Mouse (Mus musculus): ENCODE measurements at regions not wholly inside any gene's neighbourhood (a gene's known extent, or its start where the extent isn't known, plus 50 kb on each side); places are given as distances from the start of the nearest gene placed in this dataset.

- no peaks in the 10 kb centered on the region for H3K36me3 ChIP-seq
- no peak overlapping the region for H3K4me3 ChIP-seq (replicated peaks)
- ATAC-seq (ENCODE audit: low FRiP score), result no peak
- H3K4me2 ChIP-seq, result no peak overlapping the region
- no peaks in the 10 kb centered on the region for H3K9me3 ChIP-seq (replicated peaks)
- H3K27me3 ChIP-seq (replicated peaks), result no peaks in the 10 kb centered on the region
- peak overlapping the region; percentile 24; the same call in 1 of the 2 replicates for H3K27ac ChIP-seq (replicated peaks)
- peaks cover 21% of the 10 kb centered on the region for H3K4me1 ChIP-seq
- no peak overlapping the region for H3K9ac ChIP-seq (replicated peaks)
These were observed 98.8 kb upstream of the Pabpc6 start for GRCm38 (mm10) chr17:9768275-9768674.

- no peak overlapping the region for H3K9ac ChIP-seq (replicated peaks)
- 46% methylated on average over 5 of the region's 5 CpGs for WGBS
- H3K4me2 ChIP-seq, result no peak overlapping the region
- no peaks in the 10 kb centered on the region for H3K36me3 ChIP-seq
- H3K4me1 ChIP-seq, result peaks cover 29% of the 10 kb centered on the region
- peak overlapping the region; percentile 86 for H3K27ac ChIP-seq (replicated peaks)
- no peaks in the 10 kb centered on the region for H3K9me3 ChIP-seq (replicated peaks)
- no peak overlapping the region for H3K4me3 ChIP-seq (replicated peaks)
- ATAC-seq (ENCODE audit: low FRiP score), result 0 out of 2 replicates have a peak, but pooled peaks have one; percentile 56
- no peaks in the 10 kb centered on the region for H3K27me3 ChIP-seq (replicated peaks)
These were observed 96.2 kb upstream of the Pabpc6 start for GRCm38 (mm10) chr17:9765680-9766250.

GRCm38 (mm10) chr17:9764701-9765359 is 95.3 kb upstream of the Pabpc6 start:
- peak; percentile 87 for ATAC-seq (ENCODE audit: low FRiP score)
- Histone ChIP-seq H3K9me3 (replicated peaks) (no peaks in the 10 kb centered on the region), H3K36me3 (no peaks in the 10 kb centered on the region), H3K4me2 (peak overlapping the region; percentile 73), H3K4me3 (replicated peaks) (peak overlapping the region; percentile 42), H3K27ac (replicated peaks) (peak overlapping the region; percentile 86), H3K27me3 (replicated peaks) (no peaks in the 10 kb centered on the region), H3K9ac (replicated peaks) (peak overlapping the region; percentile 41), H3K4me1 (peaks cover 29% of the 10 kb centered on the region)
- WGBS, result under 1% methylated on average over 22 of the region's 22 CpGs

- Histone ChIP-seq H3K9me3 (replicated peaks) (no peaks in the 10 kb centered on the region), H3K4me3 (replicated peaks) (peak overlapping the region; percentile 16), H3K27ac (replicated peaks) (peak overlapping the region; percentile 80), H3K27me3 (replicated peaks) (no peaks in the 10 kb centered on the region), H3K9ac (replicated peaks) (peak overlapping the region; percentile 37; the same call in 1 of the 2 replicates), H3K4me1 (peaks cover 34% of the 10 kb centered on the region), H3K36me3 (no peaks in the 10 kb centered on the region), H3K4me2 (peak overlapping the region; percentile 73)
- 4% methylated on average over 9 of the region's 9 CpGs for WGBS
- no peak for ATAC-seq (ENCODE audit: low FRiP score)
These were observed 94.6 kb upstream of the Pabpc6 start for GRCm38 (mm10) chr17:9764041-9764606.

- 12% methylated on average over 9 of the region's 9 CpGs for WGBS
- Histone ChIP-seq H3K4me2 (no peak overlapping the region), H3K27ac (replicated peaks) (peak overlapping the region; percentile 80), H3K9ac (replicated peaks) (0 out of 2 replicates have a peak overlapping the region, but pooled peaks have one; percentile 4), H3K9me3 (replicated peaks) (no peaks in the 10 kb centered on the region), H3K36me3 (no peaks in the 10 kb centered on the region), H3K27me3 (replicated peaks) (no peaks in the 10 kb centered on the region), H3K4me1 (peaks cover 34% of the 10 kb centered on the region), H3K4me3 (replicated peaks) (no peak overlapping the region)
- ATAC-seq (ENCODE audit: low FRiP score), result no peak
These were observed 93.6 kb upstream of the Pabpc6 start for GRCm38 (mm10) chr17:9763110-9763509.

GRCm38 (mm10) chr17:9762436-9762835 is 92.9 kb upstream of the Pabpc6 start:
- no peak for ATAC-seq (ENCODE audit: low FRiP score)
- Histone ChIP-seq H3K27ac (replicated peaks) (peak overlapping the region; percentile 80), H3K9ac (replicated peaks) (no peak overlapping the region), H3K27me3 (replicated peaks) (no peaks in the 10 kb centered on the region), H3K36me3 (no peaks in the 10 kb centered on the region), H3K4me2 (no peak overlapping the region), H3K4me3 (replicated peaks) (no peak overlapping the region), H3K4me1 (peaks cover 34% of the 10 kb centered on the region), H3K9me3 (replicated peaks) (no peaks in the 10 kb centered on the region)
- WGBS, result 29% methylated on average over 7 of the region's 7 CpGs

GRCm38 (mm10) chr17:9760706-9761059 is 91.2 kb upstream of the Pabpc6 start:
- Histone ChIP-seq H3K9me3 (replicated peaks) (no peaks in the 10 kb centered on the region), H3K4me3 (replicated peaks) (no peak overlapping the region), H3K4me2 (no peak overlapping the region), H3K9ac (replicated peaks) (no peak overlapping the region), H3K27me3 (replicated peaks) (no peaks in the 10 kb centered on the region), H3K36me3 (no peaks in the 10 kb centered on the region), H3K27ac (replicated peaks) (peak overlapping the region; percentile 79), H3K4me1 (peaks cover 36% of the 10 kb centered on the region)
- WGBS, result 69% methylated on average over 2 of the region's 2 CpGs
- no peak for ATAC-seq (ENCODE audit: low FRiP score)

- peaks cover 35% of the 10 kb centered on the region for H3K4me1 ChIP-seq
- H3K27ac ChIP-seq (replicated peaks), result peak overlapping the region; percentile 79
- H3K4me2 ChIP-seq, result no peak overlapping the region
- H3K36me3 ChIP-seq, result no peaks in the 10 kb centered on the region
- H3K9me3 ChIP-seq (replicated peaks), result no peaks in the 10 kb centered on the region
- no peaks in the 10 kb centered on the region for H3K27me3 ChIP-seq (replicated peaks)
- no peak overlapping the region for H3K4me3 ChIP-seq (replicated peaks)
- H3K9ac ChIP-seq (replicated peaks), result no peak overlapping the region
- 58% methylated on average over 8 of the region's 8 CpGs for WGBS
- ATAC-seq (ENCODE audit: low FRiP score), result no peak
These were observed 90.6 kb upstream of the Pabpc6 start for GRCm38 (mm10) chr17:9760026-9760705.

- ATAC-seq (ENCODE audit: low FRiP score), result peak; percentile 57; the same call in 1 of the 2 replicates
- Histone ChIP-seq H3K4me2 (peak overlapping the region; percentile 9; the same call in 1 of the 2 replicates), H3K4me1 (peaks cover 30% of the 10 kb centered on the region), H3K36me3 (no peaks in the 10 kb centered on the region), H3K9ac (replicated peaks) (no peak overlapping the region), H3K9me3 (replicated peaks) (no peaks in the 10 kb centered on the region), H3K27ac (replicated peaks) (peak overlapping the region; percentile 79), H3K27me3 (replicated peaks) (no peaks in the 10 kb centered on the region), H3K4me3 (replicated peaks) (no peak overlapping the region)
- 13% methylated on average over 7 of the region's 7 CpGs for WGBS
These were observed 89.9 kb upstream of the Pabpc6 start for GRCm38 (mm10) chr17:9759421-9759852.

- Histone ChIP-seq H3K36me3 (no peaks in the 10 kb centered on the region), H3K4me1 (peaks cover 17% of the 10 kb centered on the region), H3K9ac (replicated peaks) (no peak overlapping the region), H3K27me3 (replicated peaks) (no peaks in the 10 kb centered on the region), H3K9me3 (replicated peaks) (no peaks in the 10 kb centered on the region), H3K4me2 (no peak overlapping the region), H3K27ac (replicated peaks) (no peak overlapping the region), H3K4me3 (replicated peaks) (no peak overlapping the region)
- WGBS, result 94% methylated on average over 4 of the region's 4 CpGs
- ATAC-seq (ENCODE audit: low FRiP score), result no peak
These were observed 88.3 kb upstream of the Pabpc6 start for GRCm38 (mm10) chr17:9757725-9758251.

GRCm38 (mm10) chr17:9756675-9757074 is 87.2 kb upstream of the Pabpc6 start:
- peak overlapping the region; percentile 63 for H3K27ac ChIP-seq (replicated peaks)
- H3K9ac ChIP-seq (replicated peaks), result no peak overlapping the region
- no peaks in the 10 kb centered on the region for H3K27me3 ChIP-seq (replicated peaks)
- no peaks in the 10 kb centered on the region for H3K9me3 ChIP-seq (replicated peaks)
- 74% methylated on average over 12 of the region's 12 CpGs for WGBS
- H3K36me3 ChIP-seq, result no peaks in the 10 kb centered on the region
- no peak overlapping the region for H3K4me3 ChIP-seq (replicated peaks)
- no peak overlapping the region for H3K4me2 ChIP-seq
- H3K4me1 ChIP-seq, result peaks cover 15% of the 10 kb centered on the region
- no peak for ATAC-seq (ENCODE audit: low FRiP score)

Measured in neural tube, embryonic 15.5 days (tissue).